Mouse (Mus musculus): ENCODE measurements around the gene Lactb.

DNA sequence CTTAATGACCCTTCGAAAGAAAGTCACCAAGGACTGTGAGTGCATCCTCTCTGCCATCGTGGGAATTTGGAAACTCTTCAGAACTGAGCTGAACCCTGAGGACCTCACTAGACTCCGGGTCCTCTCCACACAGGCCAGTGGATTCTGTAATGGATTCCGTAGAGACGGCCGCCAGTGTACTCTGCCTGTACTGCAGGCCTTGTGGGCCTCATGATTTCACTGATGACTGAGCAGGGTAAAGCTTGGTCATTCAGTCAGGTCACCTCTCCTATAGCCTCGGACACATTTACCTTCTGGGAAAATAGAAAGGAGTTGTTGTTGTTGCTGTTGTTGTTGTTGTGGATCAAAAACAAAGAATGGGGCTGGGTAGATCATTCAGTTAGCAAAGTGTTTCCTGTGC lies 6.8 kb upstream of the Lactb start:
- TF ChIP-seq POLR2A (IDR thresholded peaks at IDR 0.05; ENCODE audit: insufficient read length, low read depth) (no peak), MAX (IDR thresholded peaks at IDR 0.05; ENCODE audit: low read depth) (no peak), POLR2AphosphoS2 (IDR thresholded peaks at IDR 0.05; ENCODE audit: insufficient read length, low read depth) (no peak), REST (IDR thresholded peaks at IDR 0.05; ENCODE audit: insufficient read depth, insufficient read length) (no peak), E2F4 (IDR thresholded peaks at IDR 0.05; ENCODE audit: insufficient read depth) (no peak), TCF12 (IDR thresholded peaks at IDR 0.05; ENCODE audit: insufficient read depth, poor library complexity, severe bottlenecking) (no peak), CEBPB (IDR thresholded peaks at IDR 0.05; ENCODE audit: insufficient read depth, poor library complexity, severe bottlenecking) (no peak)

Measured in myocyte (in vitro differentiated cells).